Mouse (Mus musculus): ENCODE data around the gene Crhr2.

Crhr2 gene

DNA sequence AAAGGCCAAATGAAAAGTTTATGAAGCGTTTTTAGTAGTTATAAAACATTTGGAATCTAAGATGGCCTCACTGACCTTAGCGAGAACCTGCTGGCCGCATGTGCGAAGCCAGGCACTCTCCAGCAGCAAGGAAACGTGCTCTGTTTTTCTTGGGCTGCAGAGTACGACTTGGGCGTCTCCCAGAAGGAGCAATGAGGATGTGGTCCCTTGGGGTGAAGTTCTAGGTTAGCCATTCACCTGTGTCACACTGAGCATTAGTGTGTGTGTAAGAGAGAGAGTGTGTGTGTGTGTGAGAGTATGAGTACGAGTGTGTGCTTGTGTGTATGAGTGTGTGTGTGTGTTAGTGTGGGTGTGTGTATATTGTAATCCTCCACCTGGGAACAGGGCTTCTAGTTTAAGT is 89.6 kb downstream of the Crhr2 start:
- DNase-seq: no peak

Data from kidney, postnatal 10 days (tissue).